In the genomic region with DNA sequence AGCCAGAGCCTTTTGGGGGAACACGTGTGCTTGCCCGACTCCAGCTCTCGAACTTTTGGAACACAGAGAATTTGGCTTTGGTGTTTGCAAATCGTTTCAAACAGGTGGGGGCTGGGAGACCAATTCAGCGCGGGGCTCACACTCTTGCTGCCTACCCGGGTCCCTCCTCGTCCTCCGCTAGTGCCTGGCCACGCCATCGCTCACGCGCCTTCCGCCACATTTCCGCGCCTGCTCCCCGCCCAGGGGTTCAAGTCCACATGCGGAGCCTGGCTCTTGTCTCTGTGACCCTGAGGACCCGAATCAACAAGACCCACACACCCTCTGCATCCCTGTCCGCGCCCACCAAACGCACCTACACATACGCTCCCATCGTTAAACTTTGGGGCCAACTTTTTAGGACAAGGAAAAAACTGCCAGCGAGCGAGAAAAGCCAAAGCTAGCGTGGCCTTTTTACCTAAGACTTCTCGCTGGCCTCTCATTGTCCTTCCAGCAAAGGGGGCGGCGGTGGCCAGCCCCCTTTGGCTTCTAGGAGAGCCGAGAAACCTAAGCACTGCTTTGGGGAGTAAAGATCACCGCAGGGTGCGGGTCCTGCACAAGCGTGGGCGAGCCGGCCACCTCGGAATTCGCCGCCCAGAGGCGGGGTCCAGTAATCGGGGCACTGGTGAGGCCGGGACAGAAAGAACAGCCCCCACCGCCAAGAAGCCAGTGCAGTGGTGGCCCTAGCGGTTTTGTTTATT, we compare ENCODE assay signal across 8 mouse cellular contexts. TPM values are rescaled to one million over a fixed set of nuclear protein-coding genes. Genes with fewer than 3 reads are reported as not detected.
DNase-seq lines count a peak whose midpoint lies in the region; ATAC-seq and TF ChIP-seq lines count a peak whose summit lies in the region.

No protein-coding gene starts in this region.

- no peaks in the 10 kb centered on the region for H3K36me3 ChIP-seq in embryonic facial prominence, embryonic 15.5 days
- no peaks in the 10 kb centered on the region for H3K36me3 ChIP-seq in hindbrain, embryonic 12.5 days
- no peaks in the 10 kb centered on the region for H3K36me3 ChIP-seq in liver, embryonic 13.5 days

- peak; percentile 13 to 29 for DNase-seq in layer of hippocampus, postnatal 10 days (ENCODE audit: low spot score in 2 of 2)
- no peak for DNase-seq in layer of hippocampus, postnatal 36 days
- peak; percentile 53 for DNase-seq in adrenal gland, postnatal 14 days
- peak; percentile 19 for DNase-seq in liver, embryonic 13.5 days
- no peak for DNase-seq in layer of hippocampus, adult 18-20 months (ENCODE audit: low spot score in 2 of 2)

- 0 out of 2 replicates have a peak, but pooled peaks cover 3% of the 10 kb centered on the region for H3K9me3 ChIP-seq in embryonic facial prominence, embryonic 15.5 days (replicated peaks)
- peaks cover 6% of the 10 kb centered on the region; the same call in 1 of the 2 replicates for H3K9me3 ChIP-seq in hindbrain, embryonic 12.5 days (replicated peaks)
- H3K9me3 ChIP-seq in liver, embryonic 13.5 days (replicated peaks): no peaks in the 10 kb centered on the region

- peak overlapping the region; percentile 70 for H3K4me3 ChIP-seq in embryonic facial prominence, embryonic 15.5 days (replicated peaks)
- H3K4me3 ChIP-seq in hindbrain, embryonic 12.5 days: peak overlapping the region; percentile 64
- peak overlapping the region; percentile 69 for H3K4me3 ChIP-seq in liver, embryonic 13.5 days (replicated peaks)
- peak overlapping the region; percentile 70 for H3K4me3 ChIP-seq in olfactory bulb, adult 2 months (ENCODE audit: insufficient read depth, low read depth, low read length)

- H3K9ac ChIP-seq in embryonic facial prominence, embryonic 15.5 days: peak overlapping the region; percentile 42
- H3K9ac ChIP-seq in hindbrain, embryonic 12.5 days: peak overlapping the region; percentile 61
- H3K9ac ChIP-seq in liver, embryonic 13.5 days: peak overlapping the region; percentile 69

- no peak; the same call in 1 of the 2 replicates for TF ChIP-seq POLR2A in olfactory bulb, adult 2 months (IDR thresholded peaks at IDR 0.05; ENCODE audit: insufficient read depth, low read depth, low read length)

- no peaks in the 10 kb centered on the region for H3K27me3 ChIP-seq in embryonic facial prominence, embryonic 15.5 days
- H3K27me3 ChIP-seq in hindbrain, embryonic 12.5 days: no peaks in the 10 kb centered on the region
- H3K27me3 ChIP-seq in liver, embryonic 13.5 days: peaks cover 60% of the 10 kb centered on the region

- H3K4me2 ChIP-seq in embryonic facial prominence, embryonic 15.5 days (replicated peaks): peak overlapping the region; percentile 90
- peak overlapping the region; percentile 80 for H3K4me2 ChIP-seq in hindbrain, embryonic 12.5 days (replicated peaks)
- peak overlapping the region; percentile 84 for H3K4me2 ChIP-seq in liver, embryonic 13.5 days

- no peak for TF ChIP-seq CTCF in olfactory bulb, adult 2 months (IDR thresholded peaks at IDR 0.05; ENCODE audit: insufficient read depth, low read depth, low read length)

- H3K4me1 ChIP-seq in embryonic facial prominence, embryonic 15.5 days: peaks cover 20% of the 10 kb centered on the region
- H3K4me1 ChIP-seq in hindbrain, embryonic 12.5 days: peaks cover 24% of the 10 kb centered on the region
- H3K4me1 ChIP-seq in liver, embryonic 13.5 days (replicated peaks): peaks cover 19% of the 10 kb centered on the region
- H3K4me1 ChIP-seq in olfactory bulb, adult 2 months (ENCODE audit: control insufficient read depth, insufficient read depth, low read length): peaks cover 22% of the 10 kb centered on the region

- H3K27ac ChIP-seq in embryonic facial prominence, embryonic 15.5 days (replicated peaks): peak overlapping the region; percentile 98
- H3K27ac ChIP-seq in hindbrain, embryonic 12.5 days: peak overlapping the region; percentile 60
- H3K27ac ChIP-seq in liver, embryonic 13.5 days: peak overlapping the region; percentile 58
- H3K27ac ChIP-seq in olfactory bulb, adult 2 months (ENCODE audit: insufficient read depth, low read depth, low read length): no peak overlapping the region

- ATAC-seq in embryonic facial prominence, embryonic 15.5 days (ENCODE audit: insufficient number of reproducible peaks, low FRiP score, low TSS enrichment, low read depth): peak; percentile 24
- peak; percentile 71 for ATAC-seq in hindbrain, embryonic 12.5 days (ENCODE audit: low FRiP score)
- peak; percentile 65 for ATAC-seq in liver, embryonic 13.5 days (ENCODE audit: low read depth)

- WGBS in embryonic facial prominence, embryonic 15.5 days: under 1% methylated on average over 44 of the region's 44 CpGs
- WGBS in hindbrain, embryonic 12.5 days: under 1% methylated on average over 44 of the region's 44 CpGs
- WGBS in liver, embryonic 13.5 days (ENCODE audit: insufficient replicate concordance): under 1% methylated on average over 44 of the region's 44 CpGs
- under 1% methylated on average over 44 of the region's 44 CpGs for WGBS in olfactory bulb, adult 2 months

RNA-seq across cellular contexts. Expression of gene Magi1, which starts 0.5 kb away (rescaled TPM):
- total RNA-seq in layer of hippocampus, postnatal 10 days (2021): 10 to 100 TPM; 51.2 to 65.8 TPM
- total RNA-seq in layer of hippocampus, postnatal 36 days (2021): 10 to 100 TPM; 45.5 to 53.7 TPM
- total RNA-seq in adrenal gland, postnatal 14 days (2021): 17.5 and 24.3 TPM in 2 replicates
- polyA plus RNA-seq in embryonic facial prominence, embryonic 15.5 days (2015; fragmentation: Nextera tagmentation; extraction: Ambion mirVana): 8.3 and 9.1 TPM in 2 replicates
- polyA plus RNA-seq in hindbrain, embryonic 12.5 days (2016; fragmentation: Nextera tagmentation; extraction: Ambion mirVana): 27.7 and 35.9 TPM in 2 replicates
- polyA plus RNA-seq in liver, embryonic 13.5 days (2015; fragmentation: Nextera tagmentation; extraction: Ambion mirVana): 1.2 and 1.3 TPM in 2 replicates
- polyA plus RNA-seq in olfactory bulb, adult 2 months (2012; ENCODE audit: insufficient read depth, insufficient read length, low replicate concordance, missing spikeins): 158 TPM in 1 of 2 replicates, not detected in the other
- 10 to 100 TPM; 45.0 to 46.1 TPM for total RNA-seq in layer of hippocampus, adult 18-20 months (2021)

Comparison
In these comparisons a context has a peak if more than half of its experiments do, and no peak if none do; other contexts are left out.
1. DNase-seq: peak in layer of hippocampus, postnatal 10 days (2 of 2), adrenal gland, postnatal 14 days (single experiment) and liver, embryonic 13.5 days (single experiment); none in layer of hippocampus, postnatal 36 days (0 of 2) and layer of hippocampus, adult 18-20 months (0 of 2).
2. Peak in every context shown above with its lines, with median percentiles within 50 percentile points of each other: ATAC-seq, H3K4me2 ChIP-seq, H3K4me3 ChIP-seq and H3K9ac ChIP-seq.